Mouse (Mus musculus) hindbrain, embryonic 12.5 days (tissue): Measurements from ENCODE around the gene Elovl5. TPM values are rescaled to one million over a fixed set of nuclear protein-coding genes. Genes with fewer than 3 reads are reported as not detected.

Source experiments
- ATAC-seq: fragments of 200-750 bp; cut with Nextera tagmentation; 2 replicates; pipeline ENCODE4 v1.8.0; 2017; ENCODE audit warnings: moderate TSS enrichment; ENCODE audit not compliant: low FRiP score
- H3K27ac ChIP-seq: fragments of 300-500 bp; sonication (generic); 2 replicates; pipeline ENCODE4 v1.5.1; 2016; ENCODE audit warnings: mild to moderate bottlenecking
- H3K27me3 ChIP-seq: fragments of 300-500 bp; sonication (generic); 2 replicates; pipeline ENCODE4 v1.6.1; 2016; ENCODE audit warnings: mild to moderate bottlenecking
- H3K36me3 ChIP-seq: fragments of 300-500 bp; sonication (generic); 2 replicates; pipeline ENCODE4 v1.6.1; 2016; ENCODE audit warnings: mild to moderate bottlenecking
- H3K4me1 ChIP-seq: fragments of 300-500 bp; sonication (generic); 2 replicates; pipeline ENCODE4 v1.6.1; 2016
- H3K4me2 ChIP-seq: fragments of 300-500 bp; sonication (generic); replicated peaks from 2 replicates; pipeline ENCODE4 v1.6.1; 2016; ENCODE audit warnings: mild to moderate bottlenecking
- H3K4me3 ChIP-seq: fragments of 300-500 bp; sonication (generic); 2 replicates; pipeline ENCODE4 v1.5.1; 2016; ENCODE audit warnings: mild to moderate bottlenecking
- H3K9ac ChIP-seq: fragments of 300-500 bp; sonication (generic); 2 replicates; pipeline ENCODE4 v1.6.1; 2016; ENCODE audit warnings: mild to moderate bottlenecking, moderate library complexity
- H3K9me3 ChIP-seq: fragments of 300-500 bp; sonication (generic); replicated peaks from 2 replicates; pipeline ENCODE4 v1.6.1; 2016; ENCODE audit warnings: mild to moderate bottlenecking
- WGBS: fragments of 180-500 bp; shearing (Covaris S2); methylation state at CpG from one replicate; pipeline ENCODE4 v1.1.7; 2016; 5-methylcytosine and 5-hydroxymethylcytosine counted together
- polyA plus RNA-seq: library from polyadenylated mRNA; unstranded; fragments of >200 nt; fragmentation: Nextera tagmentation; extraction: Ambion mirVana; gene quantifications from 2 replicates; pipeline ENCODE4 v1.2.1, GENCODE M21; 2016

Elovl5 gene
- polyA plus RNA-seq, 1 experiment from 2014 or later = 69.3 TPM

GRCm38 (mm10) chr9:77965287-77965686 is 48.1 kb downstream of the Elovl5 start:
- Histone ChIP-seq H3K9me3 (no peaks in the 10 kb centered on the region), H3K27ac (no peak overlapping the region), H3K4me1 (peaks cover 11% of the 10 kb centered on the region), H3K27me3 (no peaks in the 10 kb centered on the region), H3K4me3 (no peak overlapping the region), H3K4me2 (no peak overlapping the region), H3K9ac (no peak overlapping the region), H3K36me3 (peaks cover 7% of the 10 kb centered on the region; the same call in 1 of the 2 replicates)
- ATAC-seq = no peak
- WGBS = 71% methylated on average over 5 of the region's 5 CpGs

- 92% methylated on average over 6 of the region's 6 CpGs for WGBS
- no peak overlapping the region for H3K9ac ChIP-seq
- no peak overlapping the region for H3K4me2 ChIP-seq
- no peak for ATAC-seq
- H3K4me1 ChIP-seq = peaks cover 11% of the 10 kb centered on the region
- H3K27me3 ChIP-seq = no peaks in the 10 kb centered on the region
- H3K9me3 ChIP-seq = no peaks in the 10 kb centered on the region
- H3K27ac ChIP-seq = no peak overlapping the region
- no peak overlapping the region for H3K4me3 ChIP-seq
- H3K36me3 ChIP-seq = peaks cover 6% of the 10 kb centered on the region; the same call in 1 of the 2 replicates
Measured at GRCm38 (mm10) chr9:77965768-77966552, 48.8 kb downstream of the Elovl5 start.

GRCm38 (mm10) chr9:77966861-77967260 is 49.7 kb downstream of the Elovl5 start:
- Histone ChIP-seq H3K4me1 (peaks cover 11% of the 10 kb centered on the region), H3K9ac (no peak overlapping the region), H3K27ac (no peak overlapping the region), H3K27me3 (no peaks in the 10 kb centered on the region), H3K4me2 (no peak overlapping the region), H3K4me3 (no peak overlapping the region), H3K36me3 (no peaks in the 10 kb centered on the region), H3K9me3 (no peaks in the 10 kb centered on the region)
- WGBS = 96% methylated on average over 7 of the region's 7 CpGs
- ATAC-seq = no peak

GRCm38 (mm10) chr9:77967584-77968163 is 50.5 kb downstream of the Elovl5 start:
- no peaks in the 10 kb centered on the region for H3K9me3 ChIP-seq
- no peak overlapping the region for H3K9ac ChIP-seq
- H3K4me3 ChIP-seq = no peak overlapping the region
- 93% methylated on average over 12 of the region's 12 CpGs for WGBS
- no peaks in the 10 kb centered on the region for H3K27me3 ChIP-seq
- ATAC-seq = no peak
- H3K27ac ChIP-seq = no peak overlapping the region
- H3K36me3 ChIP-seq = no peaks in the 10 kb centered on the region
- H3K4me2 ChIP-seq = no peak overlapping the region
- peaks cover 11% of the 10 kb centered on the region for H3K4me1 ChIP-seq

GRCm38 (mm10) chr9:77969192-77969953 is 52.2 kb downstream of the Elovl5 start:
- ATAC-seq = no peak
- Histone ChIP-seq H3K27ac (no peak overlapping the region), H3K4me1 (peaks cover 1% of the 10 kb centered on the region), H3K9ac (no peak overlapping the region), H3K4me3 (no peak overlapping the region), H3K36me3 (no peaks in the 10 kb centered on the region), H3K4me2 (no peak overlapping the region), H3K9me3 (no peaks in the 10 kb centered on the region), H3K27me3 (no peaks in the 10 kb centered on the region)
- WGBS = 92% methylated on average over 6 of the region's 6 CpGs

GRCm38 (mm10) chr9:77979000-77979399 is 61.8 kb downstream of the Elovl5 start:
- Histone ChIP-seq H3K4me2 (no peak overlapping the region), H3K36me3 (peaks cover 63% of the 10 kb centered on the region), H3K9me3 (no peaks in the 10 kb centered on the region), H3K27me3 (no peaks in the 10 kb centered on the region), H3K4me3 (no peak overlapping the region), H3K4me1 (no peaks in the 10 kb centered on the region), H3K9ac (no peak overlapping the region), H3K27ac (no peak overlapping the region)
- 95% methylated on average over 7 of the region's 7 CpGs for WGBS
- ATAC-seq = no peak

GRCm38 (mm10) chr9:77982616-77983015 is 65.5 kb downstream of the Elovl5 start:
- no peak overlapping the region for H3K27ac ChIP-seq
- no peaks in the 10 kb centered on the region for H3K9me3 ChIP-seq
- no peak overlapping the region for H3K4me3 ChIP-seq
- H3K36me3 ChIP-seq = peaks cover 62% of the 10 kb centered on the region
- no peak for ATAC-seq
- WGBS = 90% methylated on average over 16 of the region's 16 CpGs
- H3K9ac ChIP-seq = no peak overlapping the region
- no peaks in the 10 kb centered on the region for H3K27me3 ChIP-seq
- no peak overlapping the region for H3K4me2 ChIP-seq
- H3K4me1 ChIP-seq = no peaks in the 10 kb centered on the region

- H3K27me3 ChIP-seq = no peaks in the 10 kb centered on the region
- ATAC-seq = no peak
- no peak overlapping the region for H3K27ac ChIP-seq
- H3K9ac ChIP-seq = no peak overlapping the region
- WGBS = 93% methylated on average over 6 of the region's 6 CpGs
- no peak overlapping the region for H3K4me2 ChIP-seq
- H3K4me3 ChIP-seq = no peak overlapping the region
- H3K9me3 ChIP-seq = no peaks in the 10 kb centered on the region
- no peaks in the 10 kb centered on the region for H3K4me1 ChIP-seq
- peaks cover 58% of the 10 kb centered on the region for H3K36me3 ChIP-seq
Measured at GRCm38 (mm10) chr9:77983521-77983920, 66.4 kb downstream of the Elovl5 start.

GRCm38 (mm10) chr9:77986153-77986795 is 69.1 kb downstream of the Elovl5 start:
- no peak overlapping the region for H3K4me2 ChIP-seq
- H3K9me3 ChIP-seq = no peaks in the 10 kb centered on the region
- WGBS = 79% methylated on average over 8 of the region's 8 CpGs
- no peak for ATAC-seq
- H3K27me3 ChIP-seq = no peaks in the 10 kb centered on the region
- H3K27ac ChIP-seq = no peak overlapping the region
- H3K9ac ChIP-seq = no peak overlapping the region
- peaks cover 36% of the 10 kb centered on the region for H3K36me3 ChIP-seq
- no peak overlapping the region for H3K4me3 ChIP-seq
- no peaks in the 10 kb centered on the region for H3K4me1 ChIP-seq

GRCm38 (mm10) chr9:77989626-77990025 is 72.5 kb downstream of the Elovl5 start:
- H3K36me3 ChIP-seq = peaks cover 7% of the 10 kb centered on the region
- no peak overlapping the region for H3K4me3 ChIP-seq
- H3K9ac ChIP-seq = no peak overlapping the region
- H3K9me3 ChIP-seq = no peaks in the 10 kb centered on the region
- WGBS = 62% methylated on average over 8 of the region's 8 CpGs
- no peaks in the 10 kb centered on the region for H3K4me1 ChIP-seq
- no peak overlapping the region for H3K27ac ChIP-seq
- no peaks in the 10 kb centered on the region for H3K27me3 ChIP-seq
- no peak for ATAC-seq
- no peak overlapping the region for H3K4me2 ChIP-seq

- ATAC-seq = no peak
- H3K27ac ChIP-seq = no peak overlapping the region
- no peak overlapping the region for H3K4me3 ChIP-seq
- peaks cover under 1% of the 10 kb centered on the region; the same call in 1 of the 2 replicates for H3K36me3 ChIP-seq
- H3K27me3 ChIP-seq = no peaks in the 10 kb centered on the region
- H3K4me2 ChIP-seq = no peak overlapping the region
- no peaks in the 10 kb centered on the region for H3K9me3 ChIP-seq
- no peaks in the 10 kb centered on the region for H3K4me1 ChIP-seq
- 62% methylated on average over 8 of the region's 8 CpGs for WGBS
- no peak overlapping the region for H3K9ac ChIP-seq
Measured at GRCm38 (mm10) chr9:77990278-77990677, 73.1 kb downstream of the Elovl5 start.

- WGBS = 94% methylated on average over 4 of the region's 4 CpGs
- ATAC-seq = no peak
- Histone ChIP-seq H3K27me3 (no peaks in the 10 kb centered on the region), H3K4me3 (no peak overlapping the region), H3K4me2 (no peak overlapping the region), H3K4me1 (no peaks in the 10 kb centered on the region), H3K36me3 (no peaks in the 10 kb centered on the region), H3K9ac (no peak overlapping the region), H3K27ac (no peak overlapping the region), H3K9me3 (no peaks in the 10 kb centered on the region)
Measured at GRCm38 (mm10) chr9:77991650-77992049, 74.5 kb downstream of the Elovl5 start.
